Mouse (Mus musculus): ENCODE data around the gene Cdhr5.

DNA sequence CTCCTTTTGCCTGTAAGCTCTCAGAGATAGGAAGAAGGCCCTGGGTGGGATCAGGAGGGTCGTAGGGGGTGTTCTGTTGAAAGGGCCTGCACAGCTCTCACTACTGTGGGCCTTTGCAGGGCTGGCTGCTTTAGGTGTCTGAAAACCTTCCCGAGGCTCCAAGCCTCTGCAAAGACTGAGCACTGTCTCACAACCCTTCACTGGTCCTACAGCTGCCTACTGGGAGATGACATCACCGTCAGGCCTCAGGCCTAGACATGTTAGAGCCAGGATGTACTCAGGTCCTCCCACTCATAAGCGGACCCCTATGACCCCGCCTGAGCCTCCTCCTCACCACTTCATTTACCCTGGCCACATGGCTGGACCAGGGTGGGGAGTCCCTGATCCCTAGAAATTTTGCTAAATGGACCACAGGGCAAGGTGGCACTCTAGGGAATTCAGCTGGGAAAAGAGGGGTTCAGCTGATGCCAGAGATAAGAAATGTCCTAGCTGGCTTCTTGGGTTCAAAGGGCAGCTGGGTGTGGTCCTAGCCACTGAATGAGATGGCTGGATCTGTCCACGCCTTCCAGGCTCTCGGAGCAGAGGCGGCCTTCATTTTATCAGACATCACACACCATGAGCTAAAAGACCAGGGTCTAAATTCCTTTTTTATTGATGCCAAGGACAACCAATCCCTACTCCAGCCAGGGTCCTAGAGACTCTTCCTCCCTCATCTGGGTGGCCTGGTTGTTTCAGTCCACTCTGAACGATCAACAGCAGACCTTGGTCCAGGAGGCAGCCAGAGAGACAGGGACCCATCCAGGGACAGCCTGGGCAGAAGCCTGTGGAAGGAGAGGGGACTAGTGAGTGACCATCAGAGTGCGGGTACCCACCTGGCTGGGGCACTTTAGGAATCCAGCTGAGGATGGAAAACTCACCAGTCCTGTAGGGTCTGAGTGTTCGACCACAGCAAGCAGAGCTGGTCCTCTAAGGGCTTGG, 1.4 kb upstream of the Cdhr5 start:
- no peak for TF ChIP-seq CTCF (IDR thresholded peaks at IDR 0.05; ENCODE audit: low read depth)
- TF ChIP-seq EP300 (IDR thresholded peaks at IDR 0.05; ENCODE audit: low read depth) = no peak

Measured in liver, embryonic 14.5 days (tissue).